Mouse (Mus musculus): ENCODE data around the gene Hpse. TPM values are rescaled to one million over a fixed set of nuclear protein-coding genes. Genes with fewer than 3 reads are reported as not detected.

Hpse gene
- polyA plus RNA-seq, 2 experiments = 1.2 to 1.9 TPM

GRCm38 (mm10) chr5:100734535-100734934 is 15.0 kb upstream of the Hpse start:
- TF ChIP-seq EP300 (IDR thresholded peaks at IDR 0.05; ENCODE audit: low read depth) (peak; percentile 57), CTCF (IDR thresholded peaks at IDR 0.05; ENCODE audit: low read depth) (no peak)
- H3K27ac ChIP-seq = no peak overlapping the region
- H3K9ac ChIP-seq (replicated peaks) = no peak overlapping the region
- H3K4me3 ChIP-seq (ENCODE audit: insufficient read depth in 1 of 2, low read depth in 2 of 2, low read length in 2 of 2) = no peak overlapping the region
- 28% methylated on average over 4 of the region's 4 CpGs for WGBS (ENCODE audit: insufficient replicate concordance)
- H3K4me2 ChIP-seq (ENCODE audit: low read depth) = no peak overlapping the region
- H3K9me3 ChIP-seq (ENCODE audit: control insufficient read depth, low read length) = no peaks in the 10 kb centered on the region
- no peaks in the 10 kb centered on the region for H3K36me3 ChIP-seq (replicated peaks; ENCODE audit: control insufficient read depth, insufficient read depth, low read depth)
- peaks cover 0 to 4% of the 10 kb centered on the region in 2 experiments; a peak in 3 of 4 replicates for H3K4me1 ChIP-seq (replicated peaks; ENCODE audit: control insufficient read depth in 2 of 2, insufficient read depth in 2 of 2, low read length in 1 of 2)
- ATAC-seq (ENCODE audit: insufficient read depth) (peak; percentile 64; the same call in 1 of the 2 replicates), DNase-seq (ENCODE audit: low read depth in 3 of 3, low spot score in 3 of 3) (no peak)
- H3K27me3 ChIP-seq (ENCODE audit: control insufficient read depth, insufficient read depth, low read length) = no peaks in the 10 kb centered on the region

DNA sequence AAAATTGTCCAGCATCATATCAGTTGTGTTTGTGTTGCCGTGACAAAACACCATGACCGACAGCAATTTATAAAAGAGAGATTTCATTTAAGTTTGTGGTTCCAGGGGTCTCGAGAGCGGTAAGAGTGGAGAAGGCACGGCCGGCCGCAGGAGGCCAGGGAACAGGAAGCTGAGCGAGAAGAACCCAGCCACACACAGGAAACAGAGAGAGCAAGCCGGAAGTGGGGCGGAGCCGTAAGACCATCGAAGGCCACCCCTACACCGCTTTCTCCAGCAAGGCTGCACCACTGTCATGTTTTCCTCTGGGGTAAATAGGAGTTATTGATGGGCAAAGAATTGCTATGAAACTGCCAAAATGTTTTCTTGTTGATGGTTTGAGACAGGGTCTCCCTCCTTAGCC is 9.2 kb upstream of the Hpse start:
- H3K36me3 ChIP-seq (replicated peaks; ENCODE audit: control insufficient read depth, insufficient read depth, low read depth) = no peaks in the 10 kb centered on the region
- TF ChIP-seq EP300 (IDR thresholded peaks at IDR 0.05; ENCODE audit: low read depth) (no peak), CTCF (IDR thresholded peaks at IDR 0.05; ENCODE audit: low read depth) (no peak)
- peaks cover 0 to 6% of the 10 kb centered on the region in 2 experiments; a peak in 2 of 4 replicates for H3K4me1 ChIP-seq (replicated peaks; ENCODE audit: control insufficient read depth in 2 of 2, insufficient read depth in 2 of 2, low read length in 1 of 2)
- DNase-seq (ENCODE audit: low read depth in 3 of 3, low spot score in 3 of 3) (no peak), ATAC-seq (ENCODE audit: insufficient read depth) (no peak)
- 15% methylated on average over 13 of the region's 13 CpGs for WGBS (ENCODE audit: insufficient replicate concordance)
- H3K27ac ChIP-seq = no peak overlapping the region
- H3K9me3 ChIP-seq (ENCODE audit: control insufficient read depth, low read length) = no peaks in the 10 kb centered on the region
- no peak overlapping the region; a peak in 1 of 4 replicates for H3K4me3 ChIP-seq (ENCODE audit: insufficient read depth in 1 of 2, low read depth in 2 of 2, low read length in 2 of 2)
- no peaks in the 10 kb centered on the region for H3K27me3 ChIP-seq (ENCODE audit: control insufficient read depth, insufficient read depth, low read length)
- H3K4me2 ChIP-seq (ENCODE audit: low read depth) = peak overlapping the region; percentile 32
- H3K9ac ChIP-seq (replicated peaks) = no peak overlapping the region

GRCm38 (mm10) chr5:100726001-100726400 is 6.5 kb upstream of the Hpse start:
- Histone ChIP-seq H3K9ac (replicated peaks) (no peak overlapping the region), H3K36me3 (replicated peaks; ENCODE audit: control insufficient read depth, insufficient read depth, low read depth) (no peaks in the 10 kb centered on the region), H3K4me1 (replicated peaks; ENCODE audit: control insufficient read depth in 2 of 2, insufficient read depth in 2 of 2, low read length in 1 of 2) (peaks cover 0 to 6% of the 10 kb centered on the region in 2 experiments; a peak in 2 of 4 replicates), H3K4me3 (ENCODE audit: insufficient read depth in 1 of 2, low read depth in 2 of 2, low read length in 2 of 2) (no peak overlapping the region), H3K27me3 (ENCODE audit: control insufficient read depth, insufficient read depth, low read length) (no peaks in the 10 kb centered on the region), H3K27ac (no peak overlapping the region), H3K9me3 (ENCODE audit: control insufficient read depth, low read length) (no peaks in the 10 kb centered on the region), H3K4me2 (ENCODE audit: low read depth) (no peak overlapping the region)
- no peak for ATAC-seq (ENCODE audit: insufficient read depth)
- TF ChIP-seq CTCF (IDR thresholded peaks at IDR 0.05; ENCODE audit: low read depth) (no peak), EP300 (IDR thresholded peaks at IDR 0.05; ENCODE audit: low read depth) (no peak)
- DNase-seq (ENCODE audit: low read depth in 3 of 3, low spot score in 3 of 3) = no peak
- 62% methylated on average over 4 of the region's 4 CpGs for WGBS (ENCODE audit: insufficient replicate concordance)

- Histone ChIP-seq H3K27me3 (ENCODE audit: control insufficient read depth, insufficient read depth, low read length) (peaks cover 7% of the 10 kb centered on the region), H3K9ac (replicated peaks) (no peak overlapping the region), H3K9me3 (ENCODE audit: control insufficient read depth, low read length) (no peaks in the 10 kb centered on the region), H3K36me3 (replicated peaks; ENCODE audit: control insufficient read depth, insufficient read depth, low read depth) (no peaks in the 10 kb centered on the region), H3K4me3 (ENCODE audit: insufficient read depth in 1 of 2, low read depth in 2 of 2, low read length in 2 of 2) (no peak overlapping the region), H3K4me2 (ENCODE audit: low read depth) (no peak overlapping the region), H3K27ac (no peak overlapping the region), H3K4me1 (replicated peaks; ENCODE audit: control insufficient read depth in 2 of 2, insufficient read depth in 2 of 2, low read length in 1 of 2) (no peaks in the 10 kb centered on the region)
- ATAC-seq (ENCODE audit: insufficient read depth) = no peak
- DNase-seq (ENCODE audit: low read depth in 3 of 3, low spot score in 3 of 3) = no peak
- no peak for TF ChIP-seq CTCF (IDR thresholded peaks at IDR 0.05; ENCODE audit: low read depth)
- TF ChIP-seq EP300 (IDR thresholded peaks at IDR 0.05; ENCODE audit: low read depth) = no peak
- whole genome bisulfite sequencing (ENCODE audit: insufficient replicate concordance) = 83% methylated on average over 15 of the region's 15 CpGs
Measured at GRCm38 (mm10) chr5:100716762-100717161, 2.8 kb downstream of the Hpse start.

GRCm38 (mm10) chr5:100711219-100711618 is 8.3 kb downstream of the Hpse start:
- DNase-seq (ENCODE audit: low read depth in 3 of 3, low spot score in 3 of 3) (no peak), ATAC-seq (ENCODE audit: insufficient read depth) (no peak)
- no peaks in the 10 kb centered on the region for H3K27me3 ChIP-seq (ENCODE audit: control insufficient read depth, insufficient read depth, low read length)
- no peak overlapping the region for H3K4me2 ChIP-seq (ENCODE audit: low read depth)
- H3K4me1 ChIP-seq (replicated peaks; ENCODE audit: control insufficient read depth in 2 of 2, insufficient read depth in 2 of 2, low read length in 1 of 2) = peaks cover 0 to 4% of the 10 kb centered on the region in 2 experiments; a peak in 1 of 4 replicates
- WGBS (ENCODE audit: insufficient replicate concordance) = 40% methylated on average over 6 of the region's 6 CpGs
- H3K4me3 ChIP-seq (ENCODE audit: insufficient read depth in 1 of 2, low read depth in 2 of 2, low read length in 2 of 2) = no peak overlapping the region
- no peaks in the 10 kb centered on the region for H3K36me3 ChIP-seq (replicated peaks; ENCODE audit: control insufficient read depth, insufficient read depth, low read depth)
- H3K27ac ChIP-seq = no peak overlapping the region
- no peaks in the 10 kb centered on the region for H3K9me3 ChIP-seq (ENCODE audit: control insufficient read depth, low read length)
- no peak overlapping the region for H3K9ac ChIP-seq (replicated peaks)
- TF ChIP-seq CTCF (IDR thresholded peaks at IDR 0.05; ENCODE audit: low read depth) (no peak), EP300 (IDR thresholded peaks at IDR 0.05; ENCODE audit: low read depth) (no peak)

Measured in liver, embryonic 14.5 days (tissue).